In genomic region chr13:97244712-97245105, GRCm38 (mm10) we compare ENCODE assay signal across 10 mouse cellular contexts. TPM values are rescaled to one million over a fixed set of nuclear protein-coding genes. Genes with fewer than 3 reads are reported as not detected.
DNase-seq lines count a peak whose midpoint lies in the region; ATAC-seq and TF ChIP-seq lines count a peak whose summit lies in the region.
"Had no signal": no experiment of that assay in that cellular context is flagged by ENCODE, and none has a peak within 500 bp of the region (broad histone marks: within the 10 kb centered on the region; RNA-seq: fewer than 3 reads in every experiment).

No protein-coding gene starts in this region.

- peak overlapping the region; percentile 75 for H3K4me2 ChIP-seq in kidney, postnatal 0 days (ENCODE audit: low read length)
- peak overlapping the region; percentile 95; the same call in 1 of the 2 replicates for H3K4me2 ChIP-seq in embryonic facial prominence, embryonic 14.5 days (ENCODE audit: low read depth, low read length)
- H3K4me2 ChIP-seq in hindbrain, embryonic 14.5 days (replicated peaks) = peak overlapping the region; percentile 82
- peak overlapping the region; percentile 87 for H3K4me2 ChIP-seq in neural tube, embryonic 13.5 days

- WGBS in kidney, postnatal 0 days = 46% methylated on average over 11 of the region's 11 CpGs
- 57% methylated on average over 9 of the region's 11 CpGs for WGBS in embryonic facial prominence, embryonic 14.5 days
- WGBS in hindbrain, embryonic 14.5 days = 36% methylated on average over 11 of the region's 11 CpGs
- 41% methylated on average over 11 of the region's 11 CpGs for WGBS in neural tube, embryonic 13.5 days

- peaks cover 29% of the 10 kb centered on the region for H3K4me1 ChIP-seq in kidney, postnatal 0 days (replicated peaks; ENCODE audit: insufficient read depth, low read length)
- H3K4me1 ChIP-seq in embryonic facial prominence, embryonic 14.5 days (ENCODE audit: control insufficient read depth, insufficient read depth, low read length) = peaks cover 39% of the 10 kb centered on the region
- peaks cover 64% of the 10 kb centered on the region for H3K4me1 ChIP-seq in hindbrain, embryonic 14.5 days (replicated peaks; ENCODE audit: control insufficient read depth, insufficient read depth, low read length)
- H3K4me1 ChIP-seq in neural tube, embryonic 13.5 days (replicated peaks) = peaks cover 86% of the 10 kb centered on the region

- no peak overlapping the region for H3K27ac ChIP-seq in kidney, postnatal 0 days
- H3K27ac ChIP-seq in embryonic facial prominence, embryonic 14.5 days (replicated peaks; ENCODE audit: low read depth, low read length) = no peak overlapping the region
- no peak overlapping the region for H3K27ac ChIP-seq in hindbrain, embryonic 14.5 days
- H3K27ac ChIP-seq in neural tube, embryonic 13.5 days (replicated peaks) = peak overlapping the region; percentile 99
- H3K27ac ChIP-seq: liver, embryonic 15.5 days had no signal

- 0 out of 2 replicates have a peak, but pooled peaks cover 16% of the 10 kb centered on the region for H3K36me3 ChIP-seq in kidney, postnatal 0 days (ENCODE audit: insufficient read depth, low read length)
- peaks cover 48% of the 10 kb centered on the region for H3K36me3 ChIP-seq in embryonic facial prominence, embryonic 14.5 days (ENCODE audit: control insufficient read depth, insufficient read depth, low read length)
- peaks cover 47% of the 10 kb centered on the region for H3K36me3 ChIP-seq in hindbrain, embryonic 14.5 days (replicated peaks; ENCODE audit: control insufficient read depth, insufficient read depth)
- H3K36me3 ChIP-seq in neural tube, embryonic 13.5 days = peaks cover 49% of the 10 kb centered on the region

- DNase-seq in kidney, postnatal 0 days (ENCODE audit: low spot score) = no peak
- no peak for DNase-seq in kidney, adult 8-10 months
- no peak for DNase-seq in embryonic facial prominence, embryonic 14.5 days (ENCODE audit: low spot score)
- no peak for DNase-seq in hindbrain, embryonic 14.5 days (ENCODE audit: low spot score)
- no peak for DNase-seq in urinary bladder, postnatal 14 days (ENCODE audit: low spot score)
- no peak for DNase-seq in frontal cortex, postnatal 14 days (ENCODE audit: low spot score in 2 of 2)

- no peaks in the 10 kb centered on the region for H3K9me3 ChIP-seq in kidney, postnatal 0 days (replicated peaks; ENCODE audit: low read length)
- H3K9me3 ChIP-seq in embryonic facial prominence, embryonic 14.5 days (ENCODE audit: control insufficient read depth, low read length) = no peaks in the 10 kb centered on the region
- no peaks in the 10 kb centered on the region for H3K9me3 ChIP-seq in hindbrain, embryonic 14.5 days (ENCODE audit: control insufficient read depth, low read length)
- H3K9me3 ChIP-seq in neural tube, embryonic 13.5 days = no peaks in the 10 kb centered on the region
- H3K9me3 ChIP-seq: liver, embryonic 15.5 days had no signal

- no peak overlapping the region for H3K9ac ChIP-seq in kidney, postnatal 0 days (ENCODE audit: low read depth, low read length)
- no peak overlapping the region for H3K9ac ChIP-seq in embryonic facial prominence, embryonic 14.5 days (ENCODE audit: low read depth, low read length)
- peak overlapping the region; percentile 94 for H3K9ac ChIP-seq in hindbrain, embryonic 14.5 days
- H3K9ac ChIP-seq in neural tube, embryonic 13.5 days = peak overlapping the region; percentile 96
- H3K9ac ChIP-seq: liver, embryonic 15.5 days had no signal

- TF ChIP-seq CTCF in kidney, postnatal 0 days (IDR thresholded peaks at IDR 0.05; ENCODE audit: low read depth) = no peak

- no peak overlapping the region for H3K4me3 ChIP-seq in kidney, postnatal 0 days (replicated peaks; ENCODE audit: low read depth, low read length)
- H3K4me3 ChIP-seq in embryonic facial prominence, embryonic 14.5 days (ENCODE audit: low read depth, low read length) = peak overlapping the region; percentile 94; the same call in 1 of the 2 replicates
- H3K4me3 ChIP-seq in hindbrain, embryonic 14.5 days (replicated peaks; ENCODE audit: low read length) = peak overlapping the region; percentile 89
- H3K4me3 ChIP-seq in neural tube, embryonic 13.5 days = peak overlapping the region; percentile 99
- H3K4me3 ChIP-seq: liver, embryonic 15.5 days had no signal

- H3K27me3 ChIP-seq in kidney, postnatal 0 days (ENCODE audit: insufficient read depth, low read length) = no peaks in the 10 kb centered on the region
- no peaks in the 10 kb centered on the region for H3K27me3 ChIP-seq in embryonic facial prominence, embryonic 14.5 days (replicated peaks; ENCODE audit: control insufficient read depth, insufficient read depth, low read length)
- H3K27me3 ChIP-seq in hindbrain, embryonic 14.5 days (ENCODE audit: control insufficient read depth, insufficient read depth, low read length) = no peaks in the 10 kb centered on the region
- H3K27me3 ChIP-seq in neural tube, embryonic 13.5 days = no peaks in the 10 kb centered on the region

- ATAC-seq in kidney, postnatal 0 days (replicated peaks; ENCODE audit: low FRiP score, low read depth) = no peak
- ATAC-seq in embryonic facial prominence, embryonic 14.5 days (ENCODE audit: low read depth) = no peak
- no peak for ATAC-seq in hindbrain, embryonic 14.5 days (ENCODE audit: low FRiP score)
- ATAC-seq in neural tube, embryonic 13.5 days (ENCODE audit: low read depth) = no peak
- ATAC-seq in monocyte, adult 5-6 weeks (replicated peaks; ENCODE audit: insufficient number of reproducible peaks, low FRiP score, low TSS enrichment, poor library complexity, severe bottlenecking) = no peak

RNA-seq across cellular contexts. Expression of gene Enc1, which starts 3.8 kb away (rescaled TPM):
- polyA plus RNA-seq in kidney, postnatal 0 days (2015; fragmentation: Nextera tagmentation; extraction: Ambion mirVana) = 8.1 and 9.2 TPM in 2 replicates
- polyA plus RNA-seq in embryonic facial prominence, embryonic 14.5 days (2014; fragmentation: Nextera tagmentation; extraction: Ambion mirVana) = 9.5 TPM in 2 replicates
- polyA plus RNA-seq in hindbrain, embryonic 14.5 days (2014; fragmentation: Nextera tagmentation; extraction: Ambion mirVana) = 80.5 and 82.4 TPM in 2 replicates
- polyA plus RNA-seq in neural tube, embryonic 13.5 days (2015; fragmentation: Nextera tagmentation; extraction: Ambion mirVana) = 54.9 and 59.5 TPM in 2 replicates
- total RNA-seq in monocyte, adult 5-6 weeks (2017) = 4.6 to 13.6 TPM (median 6.6 TPM) in 3 replicates
- total RNA-seq: MEL had no signal

RNA-seq across cellular contexts. Expression of gene Hexb, which starts 46.6 kb away (rescaled TPM):
- 59.0 and 63.1 TPM in 2 replicates for polyA plus RNA-seq in kidney, postnatal 0 days (2015; fragmentation: Nextera tagmentation; extraction: Ambion mirVana)
- 44.4 and 46.0 TPM in 2 replicates for polyA plus RNA-seq in embryonic facial prominence, embryonic 14.5 days (2014; fragmentation: Nextera tagmentation; extraction: Ambion mirVana)
- polyA plus RNA-seq in hindbrain, embryonic 14.5 days (2014; fragmentation: Nextera tagmentation; extraction: Ambion mirVana) = 45.3 and 50.7 TPM in 2 replicates
- 42.7 and 44.7 TPM in 2 replicates for polyA plus RNA-seq in neural tube, embryonic 13.5 days (2015; fragmentation: Nextera tagmentation; extraction: Ambion mirVana)
- total RNA-seq in monocyte, adult 5-6 weeks (2017) = 72.1 to 103 TPM (median 100 TPM) in 3 replicates

Comparison
In these comparisons a context has a peak if more than half of its experiments do, and no peak if none do; other contexts are left out.
1. H3K9ac ChIP-seq: peak in hindbrain, embryonic 14.5 days (single experiment) and neural tube, embryonic 13.5 days (single experiment); none in kidney, postnatal 0 days (single experiment) and embryonic facial prominence, embryonic 14.5 days (single experiment).
2. Peak in every context shown above with its lines, with median percentiles within 50 percentile points of each other: H3K4me2 ChIP-seq.